Mouse (Mus musculus) testis, adult 2 months (tissue): ENCODE results near the gene Slc26a10.

Source experiments
- CTCF ChIP-seq: fragments of 200-500 bp; IDR thresholded peaks from 2 replicates; pipeline ENCODE4 v1.5.1; 2012; ENCODE audit warnings: low read depth, mild to moderate bottlenecking, inconsistent platforms, low read length, moderate library complexity; ENCODE audit not compliant: control insufficient read depth, insufficient read depth, insufficient replicate concordance
- POLR2A ChIP-seq: fragments of 200-500 bp; IDR thresholded peaks from 2 replicates; pipeline ENCODE4 v1.6.1; 2012; ENCODE audit warnings: low read depth, mild to moderate bottlenecking, inconsistent platforms, low read length, moderate library complexity; ENCODE audit not compliant: control insufficient read depth

GRCm38 (mm10) chr10:127226318-127226895 lies 46.0 kb upstream of the Slc26a10 start:
- no peak for TF ChIP-seq POLR2A
- peak; percentile 19; the same call in 1 of the 2 replicates for TF ChIP-seq CTCF
